Mouse (Mus musculus) myocyte (in vitro differentiated cells): ENCODE data around the gene Fam43a.

Source experiments
- POLR2A ChIP-seq: IDR thresholded peaks from one replicate; pipeline ENCODE4 v1.6.1; 2011; ENCODE audit warnings: low read depth, mild to moderate bottlenecking, control low read depth, moderate library complexity; ENCODE audit not compliant: insufficient read length
- TCF3 ChIP-seq: IDR thresholded peaks from one replicate; pipeline ENCODE4 v1.6.1; 2011; ENCODE audit warnings: low read depth, control low read depth; ENCODE audit not compliant: insufficient read length

GRCm38 (mm10) chr16:30628401-30628800 lies 28.9 kb downstream of the Fam43a start:
- TF ChIP-seq POLR2A: no peak
- no peak for TF ChIP-seq TCF3
